Mouse (Mus musculus) neural tube, embryonic 11.5 days (tissue): ENCODE data around the gene Shank1. TPM values are rescaled to one million over a fixed set of nuclear protein-coding genes. Genes with fewer than 3 reads are reported as not detected.

Experiments used
- ATAC-seq: fragments of 200-750 bp; cut with Nextera tagmentation; 2 replicates; pipeline ENCODE4 v1.8.0; 2017; ENCODE audit warnings: moderate number of reproducible peaks, mild to moderate bottlenecking, moderate TSS enrichment, moderate library complexity; ENCODE audit not compliant: insufficient read depth, low FRiP score, low TSS enrichment
- DNase-seq: peaks from one replicate; pipeline ENCODE4 v3.0.0-alpha.2; 2015; ENCODE audit warnings: low spot score
- H3K27ac ChIP-seq: fragments of 300-500 bp; sonication (generic); 2 replicates; pipeline ENCODE4 v1.5.1; 2014; ENCODE audit warnings: low read depth, mild to moderate bottlenecking, low read length
- H3K27me3 ChIP-seq: fragments of 300-500 bp; sonication (generic); 2 replicates; pipeline ENCODE4 v1.6.1; 2014; ENCODE audit warnings: mild to moderate bottlenecking, low read length, mixed read lengths; ENCODE audit not compliant: control insufficient read depth, insufficient read depth
- H3K36me3 ChIP-seq: fragments of 300-500 bp; sonication (generic); 2 replicates; pipeline ENCODE4 v1.6.1; 2014; ENCODE audit warnings: mild to moderate bottlenecking, low read length, moderate library complexity, mixed read lengths; ENCODE audit not compliant: control insufficient read depth, insufficient read depth
- H3K4me1 ChIP-seq: fragments of 300-500 bp; sonication (generic); 2 replicates; pipeline ENCODE4 v1.6.1; 2014; ENCODE audit warnings: low read length, mixed read lengths; ENCODE audit not compliant: control insufficient read depth, insufficient read depth
- H3K4me2 ChIP-seq: fragments of 300-500 bp; sonication (generic); 2 replicates; pipeline ENCODE4 v1.6.1; 2014; ENCODE audit warnings: low read depth, mild to moderate bottlenecking, moderate library complexity
- H3K4me3 ChIP-seq: fragments of 300-500 bp; sonication (generic); 2 replicates; pipeline ENCODE4 v1.5.1; 2014; ENCODE audit warnings: low read depth, low read length
- H3K9ac ChIP-seq: fragments of 300-500 bp; sonication (generic); 2 replicates; pipeline ENCODE4 v1.6.1; 2014; ENCODE audit warnings: mild to moderate bottlenecking, low read length
- H3K9me3 ChIP-seq: fragments of 300-500 bp; sonication (generic); 2 replicates; pipeline ENCODE4 v1.6.1; 2016; ENCODE audit warnings: low read length; ENCODE audit not compliant: control insufficient read depth
- WGBS: fragments of 180-500 bp; shearing (Covaris S2); extraction: QIAGEN DNeasy Blood & Tissue Kit; methylation state at CpG from one replicate; pipeline ENCODE4 v1.1.7; 2014; 5-methylcytosine and 5-hydroxymethylcytosine counted together
- polyA plus RNA-seq: library from polyadenylated mRNA; unstranded; fragments of >200 nt; fragmentation: Nextera tagmentation; extraction: Ambion mirVana; gene quantifications from 2 replicates; pipeline ENCODE4 v1.2.1, GENCODE M21; 2014

Shank1 gene
- polyA plus RNA-seq, 1 experiment from 2014 or later, result 4.7 TPM

DNA sequence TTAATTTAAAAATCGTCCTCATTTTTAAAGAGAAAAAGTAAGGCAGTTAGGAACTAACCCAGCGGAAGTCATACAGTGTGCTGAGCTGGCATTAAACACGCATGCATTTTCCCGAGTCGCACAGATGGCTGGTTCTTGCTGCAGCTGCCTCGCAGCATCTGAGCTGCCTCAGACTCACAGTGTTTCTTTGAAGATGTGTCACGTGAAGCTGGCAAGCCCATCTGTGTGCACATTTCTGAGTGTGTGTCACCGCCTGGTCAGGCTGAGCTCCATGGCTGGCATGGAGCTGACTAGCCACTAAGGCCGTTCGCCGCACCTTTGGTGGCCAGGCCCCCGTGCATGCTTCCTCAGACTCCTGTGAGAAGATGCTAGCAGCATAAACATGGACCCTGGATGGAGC is 72.5 kb downstream of the Shank1 start:
- H3K27me3 ChIP-seq, result no peaks in the 10 kb centered on the region
- DNase-seq (peak; percentile 24), ATAC-seq (no peak)
- H3K9ac ChIP-seq, result no peak overlapping the region
- H3K9me3 ChIP-seq, result no peaks in the 10 kb centered on the region
- H3K4me1 ChIP-seq, result no peaks in the 10 kb centered on the region; the same call in 1 of the 2 replicates
- H3K4me3 ChIP-seq, result no peak overlapping the region
- no peaks in the 10 kb centered on the region for H3K36me3 ChIP-seq
- no peak overlapping the region for H3K4me2 ChIP-seq
- no peak overlapping the region for H3K27ac ChIP-seq
- 78% methylated on average over 12 of the region's 12 CpGs for WGBS

DNA sequence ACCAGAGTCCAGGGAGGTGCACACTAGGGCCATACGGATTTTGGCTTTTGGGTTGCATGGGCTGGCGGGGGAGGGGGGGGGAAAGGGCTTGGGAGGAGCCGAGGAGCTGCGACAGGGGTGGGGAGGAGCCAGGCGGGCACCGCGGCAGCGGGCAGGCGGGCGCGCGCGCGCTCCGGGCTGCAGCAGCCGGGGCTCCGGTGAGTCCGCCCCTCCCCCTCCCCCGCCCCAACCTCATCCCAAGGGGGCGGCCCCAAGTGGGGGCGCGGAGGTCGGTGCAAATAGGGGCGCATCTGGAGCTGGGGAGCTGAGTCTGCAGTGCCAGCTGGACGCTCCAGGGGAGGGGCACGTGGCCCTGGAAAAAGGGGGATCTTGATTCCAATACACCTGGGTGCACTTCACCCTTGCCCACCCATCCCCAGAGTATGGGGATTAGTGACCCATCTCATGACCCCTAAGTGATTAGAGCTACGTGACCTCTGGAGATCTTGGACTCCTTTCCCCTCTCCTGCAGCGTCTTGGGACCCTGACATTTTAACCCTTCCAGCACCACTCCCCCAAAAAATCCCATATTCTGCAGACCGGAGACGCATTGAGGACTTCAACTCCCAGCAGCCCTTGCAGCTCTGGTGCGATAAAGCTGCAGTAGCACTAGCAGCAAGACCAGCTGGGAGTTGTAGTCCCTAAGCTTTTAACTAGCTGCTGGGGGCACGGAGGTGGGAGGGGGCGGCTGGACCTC is 74.1 kb downstream of the Shank1 start, which contains the start of gene Syt3:
Gene Syt3 (plus strand): TSS at position 123 of the 736 bp plus-strand sequence.
- peak within 1 kb of the TSS; percentile 77 for H3K4me2 ChIP-seq
- H3K36me3 ChIP-seq, result no peaks in the 10 kb centered on the region
- WGBS, result under 1% methylated on average over 31 of the region's 33 CpGs
- H3K4me3 ChIP-seq, result peak within 1 kb of the TSS; percentile 43
- no peak within 1 kb of the TSS for H3K27ac ChIP-seq
- peak; percentile 75 for DNase-seq
- H3K9me3 ChIP-seq, result no peaks in the 10 kb centered on the region
- no peaks in the 10 kb centered on the region for H3K27me3 ChIP-seq
- ATAC-seq, result peak; percentile 82
- peak within 1 kb of the TSS; percentile 47 for H3K9ac ChIP-seq
- H3K4me1 ChIP-seq, result no peaks in the 10 kb centered on the region; the same call in 1 of the 2 replicates

DNA sequence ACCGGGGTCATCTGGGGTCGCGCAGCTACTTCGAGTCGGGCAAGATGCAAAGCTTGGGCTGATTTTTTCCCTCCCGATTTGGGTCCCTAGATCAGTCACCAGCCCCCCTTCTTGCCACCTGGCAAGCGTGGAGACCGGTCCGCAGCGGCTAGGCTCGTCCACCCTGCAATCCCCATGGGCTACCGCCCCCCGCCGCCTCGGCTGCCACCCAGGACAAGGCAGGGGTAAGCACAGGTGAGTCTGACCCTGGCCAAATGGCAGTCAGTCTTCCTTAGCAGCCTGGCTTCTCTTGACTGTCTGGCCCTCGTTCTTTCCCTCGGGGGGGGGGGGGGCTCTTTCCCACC is 74.6 kb downstream of the Shank1 start:
- H3K4me2 ChIP-seq, result peak overlapping the region; percentile 77
- no peaks in the 10 kb centered on the region for H3K36me3 ChIP-seq
- no peaks in the 10 kb centered on the region for H3K27me3 ChIP-seq
- H3K9ac ChIP-seq, result peak overlapping the region; percentile 47
- peak overlapping the region; percentile 43 for H3K4me3 ChIP-seq
- H3K27ac ChIP-seq, result no peak overlapping the region
- ATAC-seq (peak; percentile 72), DNase-seq (no peak)
- no peaks in the 10 kb centered on the region; the same call in 1 of the 2 replicates for H3K4me1 ChIP-seq
- H3K9me3 ChIP-seq, result no peaks in the 10 kb centered on the region
- 0% methylated on average over 17 of the region's 17 CpGs for WGBS

GRCm38 (mm10) chr7:44385720-44386119 is 75.7 kb downstream of the Shank1 start, which contains the start of gene 1700008O03Rik:
1700008O03Rik (minus strand) TSS chr7:44385820.
- Histone ChIP-seq H3K4me3 (peak within 1 kb of the TSS; percentile 43), H3K27me3 (no peaks in the 10 kb centered on the region), H3K9ac (peak within 1 kb of the TSS; percentile 47), H3K4me1 (no peaks in the 10 kb centered on the region; the same call in 1 of the 2 replicates), H3K9me3 (no peaks in the 10 kb centered on the region), H3K36me3 (no peaks in the 10 kb centered on the region), H3K4me2 (peak within 1 kb of the TSS; percentile 77), H3K27ac (no peak within 1 kb of the TSS)
- DNase-seq (no peak), ATAC-seq (no peak)
- 80% methylated on average over 12 of the region's 12 CpGs for WGBS

- Histone ChIP-seq H3K36me3 (no peaks in the 10 kb centered on the region), H3K9ac (no peak overlapping the region), H3K4me1 (no peaks in the 10 kb centered on the region), H3K27ac (no peak overlapping the region), H3K4me2 (no peak overlapping the region), H3K9me3 (no peaks in the 10 kb centered on the region), H3K4me3 (no peak overlapping the region), H3K27me3 (no peaks in the 10 kb centered on the region)
- ATAC-seq (no peak), DNase-seq (no peak)
- WGBS, result 86% methylated on average over 4 of the region's 4 CpGs
These were observed 81.8 kb downstream of the Shank1 start for GRCm38 (mm10) chr7:44391831-44392230.

GRCm38 (mm10) chr7:44392341-44392740 is 82.3 kb downstream of the Shank1 start:
- Histone ChIP-seq H3K4me3 (no peak overlapping the region), H3K36me3 (no peaks in the 10 kb centered on the region), H3K4me2 (no peak overlapping the region), H3K9ac (no peak overlapping the region), H3K27me3 (no peaks in the 10 kb centered on the region), H3K4me1 (no peaks in the 10 kb centered on the region), H3K27ac (no peak overlapping the region), H3K9me3 (no peaks in the 10 kb centered on the region)
- 83% methylated on average over 12 of the region's 14 CpGs for WGBS
- ATAC-seq (no peak), DNase-seq (no peak)

- DNase-seq, result no peak
- no peaks in the 10 kb centered on the region for H3K36me3 ChIP-seq
- H3K27ac ChIP-seq, result no peak overlapping the region
- no peaks in the 10 kb centered on the region for H3K4me1 ChIP-seq
- no peaks in the 10 kb centered on the region for H3K9me3 ChIP-seq
- H3K27me3 ChIP-seq, result no peaks in the 10 kb centered on the region
- ATAC-seq, result no peak
- H3K9ac ChIP-seq, result no peak overlapping the region
- 91% methylated on average over 17 of the region's 17 CpGs for WGBS
- H3K4me2 ChIP-seq, result no peak overlapping the region
- H3K4me3 ChIP-seq, result no peak overlapping the region
These were observed 83.2 kb downstream of the Shank1 start for GRCm38 (mm10) chr7:44393284-44393683.

- no peaks in the 10 kb centered on the region for H3K36me3 ChIP-seq
- DNase-seq (peak; percentile 68), ATAC-seq (peak; percentile 41; the same call in 1 of the 2 replicates)
- 12% methylated on average over 3 of the region's 3 CpGs for WGBS
- no peaks in the 10 kb centered on the region for H3K27me3 ChIP-seq
- no peak overlapping the region for H3K27ac ChIP-seq
- H3K4me2 ChIP-seq, result no peak overlapping the region
- H3K9me3 ChIP-seq, result no peaks in the 10 kb centered on the region
- H3K4me3 ChIP-seq, result no peak overlapping the region
- no peaks in the 10 kb centered on the region for H3K4me1 ChIP-seq
- no peak overlapping the region for H3K9ac ChIP-seq
These were observed 88.5 kb downstream of the Shank1 start for GRCm38 (mm10) chr7:44398570-44398969.

GRCm38 (mm10) chr7:44401673-44402072 is 91.6 kb downstream of the Shank1 start:
- 85% methylated on average over 6 of the region's 6 CpGs for WGBS
- no peak for ATAC-seq

More at GRCm38 (mm10) chr7:44401673-44402072, 91.6 kb downstream of the Shank1 start:
- Histone ChIP-seq H3K27ac (no peak overlapping the region), H3K9me3 (no peaks in the 10 kb centered on the region), H3K4me1 (no peaks in the 10 kb centered on the region), H3K4me2 (no peak overlapping the region), H3K9ac (no peak overlapping the region), H3K27me3 (no peaks in the 10 kb centered on the region), H3K36me3 (no peaks in the 10 kb centered on the region), H3K4me3 (no peak overlapping the region)
- no peak for DNase-seq
